Mouse (Mus musculus): ENCODE data around the gene Gm17581.
A peak's percentile ranks its signal among the peaks of the same experiment; 100 is the strongest.
"Not testable (repeated sequence)": the region's sequence is repeated elsewhere in the genome, so short reads cannot be mapped to it uniquely, and the experiment has no call there.

Gm17581 gene

GRCm38 (mm10) chr2:155737803-155738202 lies 2.1 kb upstream of the Gm17581 start:
- peak; percentile 83 for DNase-seq (ENCODE audit: low read depth, low spot score)

GRCm38 (mm10) chr2:155736936-155737335 lies 1.3 kb upstream of the Gm17581 start:
- DNase-seq (ENCODE audit: low read depth, low spot score) = no peak

GRCm38 (mm10) chr2:155735080-155735479 lies 586 bp downstream of the Gm17581 start:
- DNase-seq (ENCODE audit: low read depth, low spot score) = no peak

- peak; percentile 91 for DNase-seq (ENCODE audit: low read depth, low spot score)
Observed at GRCm38 (mm10) chr2:155729158-155729645, 6.5 kb downstream of the Gm17581 start, which contains the start of gene Edem2. Edem2 (minus strand) TSS chr2:155729475.

GRCm38 (mm10) chr2:155728742-155729141 lies 6.9 kb downstream of the Gm17581 start:
- DNase-seq (ENCODE audit: low read depth, low spot score) = no peak

- no peak for DNase-seq (ENCODE audit: low read depth, low spot score)
Observed at GRCm38 (mm10) chr2:155727764-155728395, 7.8 kb downstream of the Gm17581 start.

GRCm38 (mm10) chr2:155726302-155726701 lies 9.4 kb downstream of the Gm17581 start:
- DNase-seq (ENCODE audit: low read depth, low spot score) = no peak

GRCm38 (mm10) chr2:155724526-155724925 lies 11.1 kb downstream of the Gm17581 start:
- DNase-seq (ENCODE audit: low read depth, low spot score) = no peak

- no peak for DNase-seq (ENCODE audit: low read depth, low spot score)
Observed at GRCm38 (mm10) chr2:155724036-155724435, 11.6 kb downstream of the Gm17581 start.

GRCm38 (mm10) chr2:155720585-155720984 lies 15.1 kb downstream of the Gm17581 start:
- no peak for DNase-seq (ENCODE audit: low read depth, low spot score)

- no peak for DNase-seq (ENCODE audit: low read depth, low spot score)
Observed at GRCm38 (mm10) chr2:155717082-155717990, 18.3 kb downstream of the Gm17581 start.

- DNase-seq (ENCODE audit: low read depth, low spot score) = no peak
Observed at GRCm38 (mm10) chr2:155710557-155710956, 25.1 kb downstream of the Gm17581 start.

- DNase-seq (ENCODE audit: low read depth, low spot score) = no peak
Observed at GRCm38 (mm10) chr2:155707251-155707650, 28.4 kb downstream of the Gm17581 start.

- DNase-seq (ENCODE audit: low read depth, low spot score) = no peak
Observed at GRCm38 (mm10) chr2:155703630-155704029, 32.0 kb downstream of the Gm17581 start.

- no peak for DNase-seq (ENCODE audit: low read depth, low spot score)
Observed at GRCm38 (mm10) chr2:155701399-155701919, 34.2 kb downstream of the Gm17581 start.

- DNase-seq (ENCODE audit: low read depth, low spot score) = not testable (repeated sequence)
Observed at GRCm38 (mm10) chr2:155698443-155698842, 37.2 kb downstream of the Gm17581 start.

GRCm38 (mm10) chr2:155696851-155697250 lies 38.8 kb downstream of the Gm17581 start:
- no peak for DNase-seq (ENCODE audit: low read depth, low spot score)

GRCm38 (mm10) chr2:155696091-155696558 lies 39.5 kb downstream of the Gm17581 start:
- peak; percentile 87 for DNase-seq (ENCODE audit: low read depth, low spot score)

GRCm38 (mm10) chr2:155695316-155695715 lies 40.4 kb downstream of the Gm17581 start:
- DNase-seq (ENCODE audit: low read depth, low spot score) = no peak

- DNase-seq (ENCODE audit: low read depth, low spot score) = no peak
Observed at GRCm38 (mm10) chr2:155694564-155694963, 41.1 kb downstream of the Gm17581 start.

- no peak for DNase-seq (ENCODE audit: low read depth, low spot score)
Observed at GRCm38 (mm10) chr2:155693136-155693535, 42.5 kb downstream of the Gm17581 start.
